Mouse (Mus musculus) small intestine, adult 2 months (tissue): ENCODE measurements around the gene 2210011C24Rik.

Experiments
- CTCF ChIP-seq: fragments of 200-500 bp; IDR thresholded peaks from 2 replicates; pipeline ENCODE4 v1.5.1; 2012; ENCODE audit warnings: low read depth, mild to moderate bottlenecking, control low read depth, inconsistent platforms, low read length, moderate library complexity, mixed read lengths; ENCODE audit not compliant: insufficient replicate concordance, insufficient read length; ENCODE audit errors: extremely low read depth
- POLR2A ChIP-seq: fragments of 200-500 bp; IDR thresholded peaks from 2 replicates; pipeline ENCODE4 v1.6.1; 2012; ENCODE audit warnings: low read depth, mild to moderate bottlenecking, control low read depth, inconsistent platforms, low read length, moderate library complexity

DNA sequence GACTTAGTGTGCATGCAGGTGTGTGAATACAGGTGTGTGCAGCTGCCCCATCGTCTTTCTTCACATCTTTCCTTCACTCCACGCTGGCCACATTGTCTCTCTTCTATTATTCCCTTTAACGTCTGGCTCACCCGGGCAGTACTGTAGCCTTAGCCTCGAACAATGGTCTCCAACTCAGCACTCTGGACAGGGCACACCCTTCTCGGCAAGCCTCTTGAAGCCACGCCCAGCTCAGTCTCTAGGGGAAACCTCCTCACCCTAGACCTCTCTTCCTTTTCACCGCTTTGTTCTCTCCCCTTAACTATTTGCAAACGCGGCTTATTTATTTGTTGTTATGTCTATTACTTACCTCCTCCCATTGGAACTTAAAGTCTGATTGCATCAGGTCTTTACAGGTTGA lies 15.5 kb upstream of the 2210011C24Rik start:
- TF ChIP-seq CTCF (no peak), POLR2A (no peak)
